Mouse (Mus musculus) heart, adult 10 weeks (tissue): ENCODE results near the gene Nfu1. TPM values are rescaled to one million over a fixed set of nuclear protein-coding genes. Genes with fewer than 3 reads are reported as not detected.

Experiments used
- polyA plus RNA-seq: library from polyadenylated mRNA; stranded (reverse); fragments of 350-450 nt; fragmentation: Illumina TruSeq; extraction: RNeasy Lipid Tissue Mini Kit (QIAGEN cat#74804); gene quantifications from one replicate; pipeline ENCODE4 v1.2.3, GENCODE M21; 2014; ENCODE audit warnings: low read depth, low replicate concordance

The Nfu1 gene
- 88.1 TPM for polyA plus RNA-seq

GRCm38 (mm10) chr6:87008887-87009286 is at the start of gene Nfu1:
Gene Nfu1 (plus strand): TSS chr6:87009236.

GRCm38 (mm10) chr6:87042337-87043130 is 33.5 kb downstream of the Nfu1 start, which contains the start of gene Gfpt1:
Gene Gfpt1 (plus strand): TSS chr6:87042846.

Other genes starting within 250 kb of the Nfu1 start
- gene Anxa4, start 215.7 kb upstream of the Nfu1 start, polyA plus RNA-seq = 27.0 TPM
- gene Aak1, start 159.7 kb upstream of the Nfu1 start, polyA plus RNA-seq = 19.9 TPM
- 13.3 TPM for gene Gfpt1, start 33.6 kb downstream of the Nfu1 start, polyA plus RNA-seq
- gene D6Ertd527e, start 95.5 kb downstream of the Nfu1 start, polyA plus RNA-seq = not detected